Mouse (Mus musculus) embryonic facial prominence, embryonic 15.5 days (tissue): ENCODE measurements around the gene E130114P18Rik. TPM values are rescaled to one million over a fixed set of nuclear protein-coding genes. Genes with fewer than 3 reads are reported as not detected.

Experiments used
- ATAC-seq: fragments of 200-750 bp; cut with Nextera tagmentation; 2 replicates; pipeline ENCODE4 v1.8.0; 2017; ENCODE audit warnings: low read depth, moderate TSS enrichment; ENCODE audit not compliant: insufficient number of reproducible peaks, low FRiP score, low TSS enrichment
- H3K27ac ChIP-seq: fragments of 300-500 bp; sonication (generic); replicated peaks from 2 replicates; pipeline ENCODE4 v1.5.1; 2015; ENCODE audit warnings: mild to moderate bottlenecking, inconsistent platforms
- H3K27me3 ChIP-seq: fragments of 300-500 bp; sonication (generic); 2 replicates; pipeline ENCODE4 v1.6.1; 2015; ENCODE audit warnings: inconsistent platforms
- H3K36me3 ChIP-seq: fragments of 300-500 bp; sonication (generic); 2 replicates; pipeline ENCODE4 v1.6.1; 2015; ENCODE audit warnings: mild to moderate bottlenecking, inconsistent platforms
- H3K4me1 ChIP-seq: fragments of 300-500 bp; sonication (generic); 2 replicates; pipeline ENCODE4 v1.6.1; 2015; ENCODE audit warnings: inconsistent platforms
- H3K4me2 ChIP-seq: fragments of 300-500 bp; sonication (generic); replicated peaks from 2 replicates; pipeline ENCODE4 v1.6.1; 2015; ENCODE audit warnings: mild to moderate bottlenecking, inconsistent platforms
- H3K4me3 ChIP-seq: fragments of 300-500 bp; sonication (generic); replicated peaks from 2 replicates; pipeline ENCODE4 v1.5.1; 2015; ENCODE audit warnings: mild to moderate bottlenecking, inconsistent platforms
- H3K9ac ChIP-seq: fragments of 300-500 bp; sonication (generic); 2 replicates; pipeline ENCODE4 v1.6.1; 2015; ENCODE audit warnings: inconsistent platforms
- H3K9me3 ChIP-seq: fragments of 300-500 bp; sonication (generic); replicated peaks from 2 replicates; pipeline ENCODE4 v1.6.1; 2016; ENCODE audit warnings: inconsistent platforms
- WGBS: fragments of 180-500 bp; shearing (Covaris S2); methylation state at CpG from one replicate; pipeline ENCODE4 v1.1.7; 2015; 5-methylcytosine and 5-hydroxymethylcytosine counted together
- polyA plus RNA-seq: library from polyadenylated mRNA; unstranded; fragments of >200 nt; fragmentation: Nextera tagmentation; extraction: Ambion mirVana; gene quantifications from 2 replicates; pipeline ENCODE4 v1.2.1, GENCODE M21; 2015

The E130114P18Rik gene
- polyA plus RNA-seq, 1 experiment from 2014 or later, result 4.2 TPM

DNA sequence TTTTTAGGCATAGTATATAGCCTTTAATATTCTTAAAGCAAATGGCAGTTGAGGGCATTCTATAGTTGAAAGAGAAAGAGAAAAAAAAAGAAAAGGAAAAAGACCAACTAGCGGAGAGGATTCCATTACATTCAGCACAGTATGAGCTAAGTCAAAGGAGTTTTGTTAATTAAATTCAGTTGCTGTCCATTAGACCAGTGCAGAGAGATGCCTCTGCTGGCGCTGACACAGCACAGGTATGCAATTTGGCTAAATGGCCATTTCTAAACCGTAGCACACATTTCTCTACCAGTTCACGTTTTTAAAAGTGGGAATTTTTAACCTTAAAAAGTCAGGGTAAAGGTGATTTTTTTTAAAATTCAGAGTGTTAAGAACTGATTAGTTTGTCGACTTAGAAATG lies 26.8 kb upstream of the E130114P18Rik start:
- H3K27me3 ChIP-seq, result no peaks in the 10 kb centered on the region

DNA sequence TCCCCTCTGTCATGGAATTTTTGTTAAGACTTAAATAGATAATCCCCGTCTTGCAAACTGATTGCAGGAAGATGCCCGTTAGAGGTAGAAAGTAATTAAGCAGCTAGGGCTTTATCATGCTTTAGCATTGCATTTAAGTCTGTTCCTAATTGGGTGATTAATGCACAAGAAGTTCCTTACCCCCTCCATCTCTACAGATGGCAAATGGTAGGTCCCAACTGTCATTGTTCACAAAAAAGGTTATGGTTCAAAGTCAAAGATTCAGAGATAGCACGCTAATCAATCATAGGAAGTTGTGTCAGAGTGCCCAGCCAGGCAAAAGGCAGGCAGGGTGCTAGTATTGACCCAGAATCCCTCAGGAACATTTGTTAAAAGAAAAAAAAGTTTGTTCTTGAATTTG lies 25.9 kb upstream of the E130114P18Rik start:
- Histone ChIP-seq H3K27ac (no peak overlapping the region), H3K27me3 (no peaks in the 10 kb centered on the region), H3K4me2 (no peak overlapping the region), H3K4me3 (no peak overlapping the region), H3K4me1 (no peaks in the 10 kb centered on the region), H3K9ac (no peak overlapping the region), H3K36me3 (peaks cover 12% of the 10 kb centered on the region), H3K9me3 (no peaks in the 10 kb centered on the region)
- no peak for ATAC-seq
- 73% methylated on average over 3 of the region's 3 CpGs for WGBS

More for the DNA sequence above, 26.8 kb upstream of the E130114P18Rik start:
- ATAC-seq, result no peak
- no peaks in the 10 kb centered on the region for H3K4me1 ChIP-seq
- H3K9me3 ChIP-seq, result no peaks in the 10 kb centered on the region
- WGBS, result 60% methylated on average over 5 of the region's 5 CpGs
- H3K4me3 ChIP-seq, result no peak overlapping the region
- no peak overlapping the region for H3K9ac ChIP-seq
- no peak overlapping the region for H3K4me2 ChIP-seq
- peaks cover 12% of the 10 kb centered on the region for H3K36me3 ChIP-seq
- no peak overlapping the region for H3K27ac ChIP-seq

DNA sequence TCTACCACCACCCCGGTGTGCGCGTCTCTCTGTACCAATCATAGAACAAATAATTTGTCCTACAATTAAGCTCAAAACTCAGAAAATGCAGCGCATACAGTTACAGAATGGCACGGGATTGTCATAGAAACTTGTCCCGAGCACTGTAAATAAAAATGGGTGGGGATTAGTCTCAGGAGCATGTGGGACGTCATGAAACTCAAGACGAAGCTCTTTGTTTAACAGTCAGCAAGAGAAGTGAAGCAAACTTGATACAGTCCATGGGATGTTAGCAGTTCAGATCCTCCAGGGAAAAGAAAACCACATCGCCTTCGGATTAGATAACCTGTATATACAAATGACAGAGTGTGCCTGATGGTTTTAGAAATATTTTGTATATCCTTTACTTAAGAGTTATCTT lies 18.6 kb upstream of the E130114P18Rik start:
- H3K4me3 ChIP-seq, result no peak overlapping the region
- no peak overlapping the region for H3K9ac ChIP-seq
- H3K9me3 ChIP-seq, result no peaks in the 10 kb centered on the region
- ATAC-seq, result no peak
- no peak overlapping the region for H3K4me2 ChIP-seq
- H3K27ac ChIP-seq, result no peak overlapping the region
- no peaks in the 10 kb centered on the region for H3K27me3 ChIP-seq
- WGBS, result 49% methylated on average over 10 of the region's 10 CpGs
- peaks cover 18% of the 10 kb centered on the region; the same call in 1 of the 2 replicates for H3K4me1 ChIP-seq
- H3K36me3 ChIP-seq, result peaks cover 7% of the 10 kb centered on the region

- Histone ChIP-seq H3K27ac (no peak overlapping the region), H3K4me2 (no peak overlapping the region), H3K4me3 (no peak overlapping the region), H3K4me1 (peaks cover 18% of the 10 kb centered on the region; the same call in 1 of the 2 replicates), H3K9me3 (no peaks in the 10 kb centered on the region), H3K9ac (no peak overlapping the region), H3K27me3 (no peaks in the 10 kb centered on the region), H3K36me3 (0 out of 2 replicates have a peak, but pooled peaks cover 6% of the 10 kb centered on the region)
- 69% methylated on average over 5 of the region's 5 CpGs for WGBS
- no peak for ATAC-seq
Measured at GRCm38 (mm10) chr4:97795957-97796356, 18.1 kb upstream of the E130114P18Rik start.

- Histone ChIP-seq H3K9me3 (no peaks in the 10 kb centered on the region), H3K4me3 (no peak overlapping the region), H3K4me2 (no peak overlapping the region), H3K4me1 (peaks cover 18% of the 10 kb centered on the region; the same call in 1 of the 2 replicates), H3K27ac (no peak overlapping the region), H3K9ac (no peak overlapping the region), H3K27me3 (no peaks in the 10 kb centered on the region), H3K36me3 (0 out of 2 replicates have a peak, but pooled peaks cover 7% of the 10 kb centered on the region)
- 83% methylated on average over 4 of the region's 4 CpGs for WGBS
- ATAC-seq, result no peak
Measured at GRCm38 (mm10) chr4:97794865-97795264, 17.0 kb upstream of the E130114P18Rik start.

GRCm38 (mm10) chr4:97793931-97794330 lies 16.1 kb upstream of the E130114P18Rik start:
- H3K9ac ChIP-seq, result no peak overlapping the region

DNA sequence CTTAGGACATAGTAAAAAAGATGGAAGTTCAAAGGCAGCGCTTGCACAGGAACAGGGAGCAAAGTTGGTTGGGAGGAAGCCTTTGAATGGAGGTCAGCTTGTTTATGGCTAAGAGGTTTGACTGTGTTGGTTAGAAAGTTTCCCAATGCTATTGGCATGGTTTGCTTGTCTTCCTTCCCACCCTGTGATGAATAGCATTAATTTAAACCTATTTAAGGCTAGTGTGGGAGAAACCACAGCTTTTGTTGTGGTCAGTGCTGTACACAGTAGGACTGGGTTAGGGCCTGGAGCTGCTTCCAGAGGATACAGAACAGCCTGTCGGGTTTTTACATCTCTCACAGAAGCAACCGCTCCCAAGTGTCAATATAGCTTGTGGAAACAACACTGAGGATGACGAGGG lies 10.7 kb upstream of the E130114P18Rik start:
- ATAC-seq, result no peak
- Histone ChIP-seq H3K36me3 (peaks cover 21% of the 10 kb centered on the region), H3K9ac (no peak overlapping the region), H3K27ac (no peak overlapping the region), H3K4me2 (no peak overlapping the region), H3K4me1 (peaks cover 20% of the 10 kb centered on the region), H3K27me3 (no peaks in the 10 kb centered on the region), H3K9me3 (no peaks in the 10 kb centered on the region), H3K4me3 (no peak overlapping the region)
- WGBS, result 63% methylated on average over 4 of the region's 4 CpGs

More at GRCm38 (mm10) chr4:97793931-97794330, 16.1 kb upstream of the E130114P18Rik start:
- ATAC-seq, result no peak
- H3K9me3 ChIP-seq, result no peaks in the 10 kb centered on the region
- peaks cover 19% of the 10 kb centered on the region; the same call in 1 of the 2 replicates for H3K4me1 ChIP-seq
- H3K36me3 ChIP-seq, result peaks cover 12% of the 10 kb centered on the region; the same call in 1 of the 2 replicates
- no peak overlapping the region for H3K4me3 ChIP-seq
- H3K4me2 ChIP-seq, result no peak overlapping the region
- H3K27ac ChIP-seq, result no peak overlapping the region
- WGBS, result 80% methylated on average over 10 of the region's 10 CpGs
- no peaks in the 10 kb centered on the region for H3K27me3 ChIP-seq

GRCm38 (mm10) chr4:97787515-97787914 lies 9.6 kb upstream of the E130114P18Rik start:
- Histone ChIP-seq H3K27ac (no peak overlapping the region), H3K36me3 (peaks cover 29% of the 10 kb centered on the region), H3K9me3 (no peaks in the 10 kb centered on the region), H3K27me3 (no peaks in the 10 kb centered on the region), H3K4me2 (no peak overlapping the region), H3K4me1 (peaks cover 20% of the 10 kb centered on the region), H3K9ac (no peak overlapping the region), H3K4me3 (no peak overlapping the region)
- 76% methylated on average over 3 of the region's 3 CpGs for WGBS
- ATAC-seq, result no peak

DNA sequence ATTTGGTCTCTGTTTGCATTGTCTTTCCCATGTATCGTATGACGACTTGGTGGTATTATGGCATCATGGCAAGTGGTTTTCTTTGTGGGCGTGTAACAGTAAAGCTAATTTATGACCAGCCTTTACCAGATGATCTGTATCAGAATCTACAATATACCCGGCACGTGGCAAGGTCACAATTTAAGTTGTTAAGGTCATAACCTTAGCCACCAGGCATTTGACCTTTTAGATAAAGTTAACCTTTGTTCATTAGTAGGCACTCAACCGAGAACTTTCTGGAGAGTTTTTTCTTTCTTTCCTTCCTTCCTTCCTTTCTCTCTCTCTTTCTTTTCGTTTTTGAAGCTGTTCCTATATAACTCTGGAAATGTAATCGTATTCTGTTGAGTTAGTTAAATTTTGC lies 8.7 kb upstream of the E130114P18Rik start:
- ATAC-seq, result no peak
- Histone ChIP-seq H3K9ac (no peak overlapping the region), H3K4me1 (peaks cover 20% of the 10 kb centered on the region), H3K36me3 (peaks cover 29% of the 10 kb centered on the region), H3K27me3 (no peaks in the 10 kb centered on the region), H3K4me2 (no peak overlapping the region), H3K9me3 (no peaks in the 10 kb centered on the region), H3K27ac (no peak overlapping the region), H3K4me3 (no peak overlapping the region)
- WGBS, result 52% methylated on average over 8 of the region's 8 CpGs

GRCm38 (mm10) chr4:97785547-97786271 lies 7.8 kb upstream of the E130114P18Rik start:
- no peak overlapping the region for H3K4me3 ChIP-seq
- WGBS, result 73% methylated on average over 8 of the region's 8 CpGs
- H3K9ac ChIP-seq, result no peak overlapping the region
- H3K9me3 ChIP-seq, result no peaks in the 10 kb centered on the region
- H3K27me3 ChIP-seq, result no peaks in the 10 kb centered on the region
- H3K27ac ChIP-seq, result 0 out of 2 replicates have a peak overlapping the region, but pooled peaks have one; percentile 51
- no peak for ATAC-seq
- peaks cover 20% of the 10 kb centered on the region for H3K4me1 ChIP-seq
- peaks cover 29% of the 10 kb centered on the region for H3K36me3 ChIP-seq
- H3K4me2 ChIP-seq, result no peak overlapping the region

GRCm38 (mm10) chr4:97784236-97784635 lies 6.4 kb upstream of the E130114P18Rik start:
- peak overlapping the region; percentile 29 for H3K27ac ChIP-seq
- WGBS, result 77% methylated on average over 11 of the region's 11 CpGs
- ATAC-seq, result no peak
- H3K4me2 ChIP-seq, result no peak overlapping the region
- H3K9ac ChIP-seq, result no peak overlapping the region
- peaks cover 23% of the 10 kb centered on the region for H3K36me3 ChIP-seq
- peaks cover 20% of the 10 kb centered on the region for H3K4me1 ChIP-seq
- H3K4me3 ChIP-seq, result no peak overlapping the region
- H3K27me3 ChIP-seq, result no peaks in the 10 kb centered on the region
- H3K9me3 ChIP-seq, result no peaks in the 10 kb centered on the region
